Mouse (Mus musculus) central nervous system, embryonic 18 days (tissue): ENCODE results near the gene Il12b. TPM values are rescaled to one million over a fixed set of nuclear protein-coding genes. Genes with fewer than 3 reads are reported as not detected.

ENCODE experiments used
- polyA plus RNA-seq: library from polyadenylated mRNA; depleted of rRNA; stranded (reverse); fragments of >200 nt; gene quantifications from 2 replicates; pipeline ENCODE4 v1.2.3, GENCODE M21; 2012; rRNA removed

The Il12b gene
- not detected in 2 replicates for polyA plus RNA-seq

GRCm38 (mm10) chr11:44399763-44400162 is at the start of gene Il12b:
Il12b (plus strand) TSS chr11:44400063.

Other genes starting within 250 kb of the Il12b start
- 53.9 and 61.7 TPM in 2 replicates for gene Ublcp1, start 70.4 kb downstream of the Il12b start, polyA plus RNA-seq
- gene Rnf145, start 118.9 kb downstream of the Il12b start, polyA plus RNA-seq: 126 and 127 TPM in 2 replicates
- gene Ebf1, start 217.3 kb downstream of the Il12b start, polyA plus RNA-seq: 18.9 TPM in 2 replicates